Mouse (Mus musculus) myocyte (in vitro differentiated cells): ENCODE measurements around the gene Ppp1r35.

ENCODE experiments used
- MYOG ChIP-seq, 3 experiments: IDR thresholded peaks; one replicate each; pipeline ENCODE4 v1.6.1; 2011; ENCODE audit warnings: control low read depth in 2 of 3, low read depth in 2 of 3, mild to moderate bottlenecking in 2 of 3; ENCODE audit not compliant: insufficient read length in 2 of 3, control insufficient read depth in 1 of 3, insufficient read depth in 1 of 3
- POLR2A ChIP-seq: IDR thresholded peaks from one replicate; pipeline ENCODE4 v1.6.1; 2011; ENCODE audit warnings: low read depth, mild to moderate bottlenecking, control low read depth, moderate library complexity; ENCODE audit not compliant: insufficient read length
- TCF12 ChIP-seq: IDR thresholded peaks from one replicate; pipeline ENCODE4 v1.6.1; 2011; ENCODE audit warnings: mild to moderate bottlenecking, control low read depth; ENCODE audit not compliant: poor library complexity, insufficient read depth, severe bottlenecking

GRCm38 (mm10) chr5:137825971-137826370, 47.3 kb downstream of the Ppp1r35 start:
- TF ChIP-seq POLR2A (no peak), TCF12 (no peak), MYOG (IDR thresholded peaks at IDR 0.05; ENCODE audit: control insufficient read depth in 1 of 3, insufficient read depth in 1 of 3, insufficient read length in 2 of 3, low read depth in 2 of 3) (no peak)
